Mouse (Mus musculus) thymus, adult 2 months (tissue): ENCODE data around the gene Calm5. TPM values are rescaled to one million over a fixed set of nuclear protein-coding genes. Genes with fewer than 3 reads are reported as not detected.
"Not testable (repeated sequence)": the region's sequence is repeated elsewhere in the genome, so short reads cannot be mapped to it uniquely, and the experiment has no call there.

Experiments
- DNase-seq: peaks from one replicate; pipeline ENCODE4 v3.0.0; 2021
- H3K27ac ChIP-seq: fragments of 200-500 bp; 2 replicates; pipeline ENCODE4 v1.5.1; 2012; ENCODE audit warnings: low read length, control low read depth; ENCODE audit not compliant: control insufficient read depth, insufficient read depth
- H3K27me3 ChIP-seq: fragments of 200-500 bp; 2 replicates; pipeline ENCODE4 v1.6.1; 2012; ENCODE audit warnings: mild to moderate bottlenecking, low read length, moderate library complexity, mixed read lengths; ENCODE audit not compliant: control insufficient read depth, insufficient read depth
- H3K36me3 ChIP-seq: fragments of 200-500 bp; 2 replicates; pipeline ENCODE4 v1.6.1; 2012; ENCODE audit warnings: mild to moderate bottlenecking, low read length, moderate library complexity; ENCODE audit not compliant: control insufficient read depth, insufficient read depth
- H3K4me1 ChIP-seq: fragments of 200-500 bp; replicated peaks from 2 replicates; pipeline ENCODE4 v1.6.1; 2012; ENCODE audit warnings: low read length; ENCODE audit not compliant: control insufficient read depth, insufficient read depth
- H3K4me3 ChIP-seq: fragments of 200-500 bp; 2 replicates; pipeline ENCODE4 v1.5.1; 2012; ENCODE audit warnings: mild to moderate bottlenecking, low read length, control low read depth, moderate library complexity; ENCODE audit not compliant: control insufficient read depth, insufficient read depth
- CTCF ChIP-seq: fragments of 200-500 bp; IDR thresholded peaks from 2 replicates; pipeline ENCODE4 v1.5.1; 2012; ENCODE audit warnings: mild to moderate bottlenecking, control low read depth, low read length, moderate library complexity, borderline replicate concordance; ENCODE audit not compliant: control insufficient read depth, poor library complexity, insufficient read depth; ENCODE audit errors: extremely low read depth
- POLR2A ChIP-seq: fragments of 200-500 bp; IDR thresholded peaks from 2 replicates; pipeline ENCODE4 v1.6.1; 2012; ENCODE audit warnings: mild to moderate bottlenecking, low read length, control low read depth, moderate library complexity; ENCODE audit not compliant: control insufficient read depth, poor library complexity, insufficient read depth; ENCODE audit errors: extremely low read depth
- WGBS: fragments of 180-500 bp; shearing (Covaris S2); methylation state at CpG from one replicate; pipeline ENCODE4 v1.1.7; 2018; 5-methylcytosine and 5-hydroxymethylcytosine counted together
- polyA plus RNA-seq: library from polyadenylated mRNA; depleted of rRNA; stranded (reverse); fragments of >200 nt; gene quantifications from 2 replicates; pipeline ENCODE4 v1.2.3, GENCODE M21; 2012

The Calm5 gene
- polyA plus RNA-seq, 1 experiment: not detected

DNA sequence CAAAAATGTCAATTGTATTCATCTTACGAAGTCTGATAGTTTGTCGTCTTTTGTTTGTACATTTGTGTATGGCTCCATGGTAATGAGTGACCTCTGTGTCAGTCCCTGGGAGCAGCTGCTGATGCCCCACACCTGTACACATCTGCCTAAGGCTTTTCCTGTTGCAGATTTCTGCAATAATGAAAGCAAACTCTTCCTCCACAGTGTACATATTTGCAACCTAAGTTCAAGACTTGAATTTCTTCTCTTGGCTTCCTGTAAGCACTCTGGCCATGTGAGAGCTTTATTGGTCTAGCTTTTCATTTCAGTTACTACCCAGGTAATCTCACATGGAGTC lies 35.3 kb upstream of the Calm5 start:
- Histone ChIP-seq H3K27ac (no peak overlapping the region), H3K27me3 (no peaks in the 10 kb centered on the region), H3K36me3 (no peaks in the 10 kb centered on the region), H3K4me3 (no peak overlapping the region), H3K4me1 (no peaks in the 10 kb centered on the region)
- no peak for TF ChIP-seq POLR2A
- no peak for TF ChIP-seq CTCF
- WGBS: 93% methylated on average over 2 of the region's 2 CpGs
- DNase-seq: no peak

GRCm38 (mm10) chr13:3822105-3822504 lies 31.9 kb upstream of the Calm5 start:
- no peaks in the 10 kb centered on the region for H3K27me3 ChIP-seq
- no peaks in the 10 kb centered on the region for H3K36me3 ChIP-seq
- no peak for TF ChIP-seq CTCF
- no peak for TF ChIP-seq POLR2A
- H3K4me1 ChIP-seq: no peaks in the 10 kb centered on the region
- no peak for DNase-seq
- no peak overlapping the region for H3K27ac ChIP-seq
- 79% methylated on average over 4 of the region's 4 CpGs for WGBS
- H3K4me3 ChIP-seq: no peak overlapping the region

GRCm38 (mm10) chr13:3825726-3826125 lies 28.2 kb upstream of the Calm5 start:
- no peak for DNase-seq
- TF ChIP-seq POLR2A (no peak), CTCF (no peak)
- H3K4me1 ChIP-seq: no peaks in the 10 kb centered on the region

GRCm38 (mm10) chr13:3831546-3831945 lies 22.4 kb upstream of the Calm5 start:
- WGBS: 27% methylated on average over 5 of the region's 5 CpGs
- Histone ChIP-seq H3K36me3 (no peaks in the 10 kb centered on the region), H3K4me1 (0 out of 2 replicates have a peak, but pooled peaks cover 3% of the 10 kb centered on the region), H3K27ac (no peak overlapping the region), H3K27me3 (no peaks in the 10 kb centered on the region), H3K4me3 (no peak overlapping the region)
- no peak for DNase-seq
- TF ChIP-seq CTCF (no peak), POLR2A (no peak)

More at GRCm38 (mm10) chr13:3825726-3826125, 28.2 kb upstream of the Calm5 start:
- Histone ChIP-seq H3K27me3 (no peaks in the 10 kb centered on the region), H3K36me3 (no peaks in the 10 kb centered on the region), H3K4me3 (no peak overlapping the region), H3K27ac (no peak overlapping the region)

DNA sequence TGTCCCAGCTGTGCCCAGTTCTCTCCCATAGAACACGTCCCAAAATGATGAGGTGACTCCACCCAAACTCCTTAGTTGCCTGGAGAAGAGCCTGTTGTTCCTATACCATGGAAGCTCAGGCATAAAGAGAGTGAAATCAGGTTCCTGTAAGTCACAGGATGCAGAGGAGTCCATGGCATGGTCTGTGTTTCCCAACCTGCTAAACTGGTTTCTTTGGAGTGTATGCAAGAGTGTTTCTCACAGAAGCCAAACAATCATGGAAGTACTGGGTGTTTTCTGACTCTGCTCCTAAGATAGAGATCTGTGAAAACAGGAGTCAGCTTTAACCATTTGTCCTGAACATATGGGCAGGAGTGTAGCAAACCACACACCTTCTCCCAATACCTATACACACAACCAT lies 22.0 kb upstream of the Calm5 start:
- 70% methylated on average over 1 of the region's 1 CpGs for WGBS
- H3K27ac ChIP-seq: no peak overlapping the region
- H3K27me3 ChIP-seq: no peaks in the 10 kb centered on the region
- no peak for DNase-seq
- no peak overlapping the region for H3K4me3 ChIP-seq
- no peaks in the 10 kb centered on the region for H3K36me3 ChIP-seq
- TF ChIP-seq POLR2A (no peak), CTCF (no peak)
- H3K4me1 ChIP-seq: 0 out of 2 replicates have a peak, but pooled peaks cover 3% of the 10 kb centered on the region

DNA sequence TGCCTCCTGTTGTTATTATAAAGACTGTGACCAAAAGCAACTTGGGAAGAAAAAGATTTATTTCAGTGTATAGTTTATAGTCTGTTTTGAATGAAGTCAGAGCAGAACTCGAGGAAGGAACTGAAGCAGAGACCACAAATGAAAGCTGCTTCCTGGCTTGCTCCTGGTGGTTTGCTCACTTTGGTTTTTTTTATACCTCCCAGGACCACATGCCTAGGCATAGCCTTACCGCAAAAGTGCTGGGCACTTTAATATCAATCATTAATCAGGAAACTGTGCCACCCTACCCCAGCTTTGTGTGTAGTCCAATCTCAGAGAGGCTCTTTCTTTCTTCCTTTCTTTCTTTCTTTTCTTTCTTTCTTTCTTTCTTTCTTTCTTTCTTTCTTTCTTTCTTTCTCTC lies 21.5 kb upstream of the Calm5 start:
- no peak overlapping the region for H3K4me3 ChIP-seq
- no peak overlapping the region for H3K27ac ChIP-seq
- H3K4me1 ChIP-seq: 0 out of 2 replicates have a peak, but pooled peaks cover 3% of the 10 kb centered on the region
- no peaks in the 10 kb centered on the region for H3K27me3 ChIP-seq
- TF ChIP-seq CTCF (no peak), POLR2A (no peak)
- 4% methylated on average over 2 of the region's 2 CpGs for WGBS
- no peak for DNase-seq
- H3K36me3 ChIP-seq: no peaks in the 10 kb centered on the region

DNA sequence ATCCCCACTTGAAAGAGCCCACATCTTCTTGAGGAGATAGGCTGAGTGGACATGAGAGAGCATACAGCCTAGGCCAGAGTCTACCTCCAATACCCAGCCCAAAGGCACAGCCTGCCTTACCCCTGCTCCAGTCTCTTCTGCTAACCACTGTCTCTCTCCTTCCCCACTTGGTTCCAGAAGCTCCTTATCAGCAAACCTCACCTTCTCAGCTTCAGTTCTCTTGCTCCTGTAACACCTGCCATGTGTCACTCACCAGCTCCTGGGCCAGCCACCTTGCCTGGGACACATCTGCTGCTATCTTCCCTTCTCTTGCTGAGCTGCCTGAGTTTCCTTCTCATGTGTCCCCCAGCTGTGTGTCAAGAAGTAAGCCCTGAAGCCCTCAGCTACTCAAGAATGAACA lies 20.3 kb upstream of the Calm5 start:
- not testable (repeated sequence) for H3K27me3 ChIP-seq, DNase-seq, H3K4me1 ChIP-seq, H3K4me3 ChIP-seq, H3K27ac ChIP-seq, H3K36me3 ChIP-seq

GRCm38 (mm10) chr13:3837312-3837807 lies 16.6 kb upstream of the Calm5 start, which contains the start of gene Calm4:
Gene Calm4 (plus strand): TSS chr13:3837757.
- DNase-seq, H3K27ac ChIP-seq, H3K4me1 ChIP-seq, H3K4me3 ChIP-seq, H3K27me3 ChIP-seq, H3K36me3 ChIP-seq: not testable (repeated sequence)

DNA sequence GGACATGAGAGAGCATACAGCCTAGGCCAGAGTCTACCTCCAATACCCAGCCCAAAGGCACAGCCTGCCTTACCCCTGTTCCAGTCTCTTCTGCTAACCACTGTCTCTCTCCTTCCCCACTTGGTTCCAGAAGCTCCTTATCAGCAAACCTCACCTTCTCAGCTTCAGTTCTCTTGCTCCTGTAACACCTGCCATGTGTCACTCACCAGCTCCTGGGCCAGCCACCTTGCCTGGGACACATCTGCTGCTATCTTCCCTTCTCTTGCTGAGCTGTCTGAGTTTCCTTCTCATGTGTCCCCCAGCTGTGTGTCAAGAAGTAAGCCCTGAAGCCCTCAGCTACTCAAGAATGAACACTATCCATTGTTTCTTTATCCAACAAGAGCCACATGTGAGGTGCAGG lies 13.3 kb upstream of the Calm5 start:
- not testable (repeated sequence) for H3K4me3 ChIP-seq

More for the DNA sequence above, 13.3 kb upstream of the Calm5 start:
- not testable (repeated sequence) for H3K36me3 ChIP-seq, H3K27me3 ChIP-seq, H3K4me1 ChIP-seq, DNase-seq, H3K27ac ChIP-seq
